Mouse (Mus musculus) liver, embryonic 14.5 days (tissue): Measurements from ENCODE around the gene Selenot. TPM values are rescaled to one million over a fixed set of nuclear protein-coding genes. Genes with fewer than 3 reads are reported as not detected.
"Not testable (repeated sequence)": the region's sequence is repeated elsewhere in the genome, so short reads cannot be mapped to it uniquely, and the experiment has no call there.

ENCODE experiments used
- ATAC-seq: fragments of 200-750 bp; cut with Nextera tagmentation; 2 replicates; pipeline ENCODE4 v1.8.0; 2017; ENCODE audit warnings: moderate number of reproducible peaks, mild to moderate bottlenecking, moderate library complexity; ENCODE audit not compliant: insufficient read depth
- DNase-seq, 3 experiments: peaks; one replicate each; pipeline ENCODE4 v3.0.0-alpha.2; 2012 to 2013; ENCODE audit warnings: low read depth in 3 of 3, low spot score in 3 of 3
- H3K27ac ChIP-seq: fragments of 300-500 bp; sonication (generic); 2 replicates; pipeline ENCODE4 v1.5.1; 2014; ENCODE audit warnings: moderate library complexity, mild to moderate bottlenecking, control low read depth, inconsistent platforms
- H3K27me3 ChIP-seq: fragments of 300-500 bp; sonication (generic); 2 replicates; pipeline ENCODE4 v1.6.1; 2014; ENCODE audit warnings: mild to moderate bottlenecking, low read length, moderate library complexity; ENCODE audit not compliant: control insufficient read depth, insufficient read depth
- H3K36me3 ChIP-seq: fragments of 300-500 bp; sonication (generic); replicated peaks from 2 replicates; pipeline ENCODE4 v1.6.1; 2014; ENCODE audit warnings: low read depth; ENCODE audit not compliant: control insufficient read depth, insufficient read depth
- H3K4me1 ChIP-seq, 2 experiments: fragments of 200-500 bp in 1 of 2; fragments of 300-500 bp in 1 of 2; sonication (generic) in 1 of 2; replicated peaks; 2 replicates each; pipeline ENCODE4 v1.6.1; 2012 to 2014; ENCODE audit warnings: antibody characterized with exemption in 1 of 2, inconsistent platforms in 1 of 2, low read length in 1 of 2; ENCODE audit not compliant: control insufficient read depth in 2 of 2, insufficient read depth in 2 of 2
- H3K4me2 ChIP-seq: fragments of 300-500 bp; sonication (generic); 2 replicates; pipeline ENCODE4 v1.6.1; 2014; ENCODE audit warnings: low read depth, mild to moderate bottlenecking, control low read depth, moderate library complexity
- H3K4me3 ChIP-seq, 2 experiments: fragments of 200-500 bp in 1 of 2; fragments of 300-500 bp in 1 of 2; sonication (generic) in 1 of 2; 2 replicates each; pipeline ENCODE4 v1.5.1; 2012 to 2014; ENCODE audit warnings: low read depth in 2 of 2, low read length in 2 of 2, mild to moderate bottlenecking in 2 of 2, control low read depth in 1 of 2, inconsistent platforms in 1 of 2, moderate library complexity in 1 of 2; ENCODE audit not compliant: insufficient read depth in 1 of 2
- H3K9ac ChIP-seq: fragments of 300-500 bp; sonication (generic); replicated peaks from 2 replicates; pipeline ENCODE4 v1.6.1; 2014; ENCODE audit warnings: mild to moderate bottlenecking, control low read depth, moderate library complexity
- H3K9me3 ChIP-seq: fragments of 300-500 bp; sonication (generic); 2 replicates; pipeline ENCODE4 v1.6.1; 2016; ENCODE audit warnings: low read length, mixed read lengths; ENCODE audit not compliant: control insufficient read depth
- CTCF ChIP-seq: IDR thresholded peaks from 2 replicates; pipeline ENCODE4 v1.5.1; 2016; ENCODE audit warnings: antibody characterized with exemption, low read depth, control low read depth
- EP300 ChIP-seq: IDR thresholded peaks from 2 replicates; pipeline ENCODE4 v1.6.1; 2016; ENCODE audit warnings: antibody characterized with exemption, low read depth
- WGBS: fragments of 180-500 bp; shearing (Covaris S2); extraction: QIAGEN DNeasy Blood & Tissue Kit; methylation state at CpG from one replicate; pipeline ENCODE4 v1.1.7; 2014; ENCODE audit not compliant: insufficient replicate concordance; 5-methylcytosine and 5-hydroxymethylcytosine counted together
- polyA plus RNA-seq, 2 experiments: library from polyadenylated mRNA; depleted of rRNA in 1 of 2; stranded (reverse) in 1 of 2; unstranded in 1 of 2; fragments of >200 nt; fragmentation: Nextera tagmentation in 1 of 2; extraction: Ambion mirVana in 1 of 2; gene quantifications; 2 replicates each; pipeline versions ENCODE4 v1.2.1 to v1.2.3; 2012 to 2014

Gene Selenot
- polyA plus RNA-seq, 2 experiments: 15.2 to 28.5 TPM

DNA sequence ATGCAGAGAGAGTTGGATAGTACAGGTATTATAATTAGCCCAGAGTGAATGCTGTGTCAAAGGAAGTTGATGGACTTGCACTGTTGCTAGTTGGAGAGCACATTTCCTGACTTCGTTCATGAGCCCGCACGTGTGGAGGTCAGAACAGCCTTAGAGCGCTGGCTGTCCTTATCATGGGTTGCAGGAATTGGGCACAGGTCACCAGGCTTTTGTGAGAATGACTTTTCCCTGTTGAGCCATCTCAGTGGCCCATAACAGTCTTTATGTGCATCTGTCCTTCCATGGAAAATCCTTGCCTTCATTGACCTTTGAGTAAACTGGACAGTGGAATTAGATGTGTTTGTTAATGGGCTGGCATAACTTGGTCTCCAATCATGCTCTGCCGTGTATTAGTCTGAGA lies 5.9 kb downstream of the Selenot start:
- ATAC-seq (no peak), DNase-seq (no peak)
- no peak overlapping the region for H3K4me2 ChIP-seq
- H3K4me3 ChIP-seq: no peak overlapping the region
- no peaks in the 10 kb centered on the region for H3K9me3 ChIP-seq
- TF ChIP-seq CTCF (no peak), EP300 (no peak)
- H3K36me3 ChIP-seq: peaks cover 12% of the 10 kb centered on the region
- 25% methylated on average over 5 of the region's 5 CpGs for WGBS
- H3K9ac ChIP-seq: no peak overlapping the region
- no peaks in the 10 kb centered on the region for H3K27me3 ChIP-seq
- peaks cover 16 to 20% of the 10 kb centered on the region in 2 experiments for H3K4me1 ChIP-seq
- H3K27ac ChIP-seq: no peak overlapping the region

- Histone ChIP-seq H3K36me3 (peaks cover 14% of the 10 kb centered on the region), H3K4me2 (no peak overlapping the region), H3K27me3 (no peaks in the 10 kb centered on the region), H3K4me1 (peaks cover 16 to 20% of the 10 kb centered on the region in 2 experiments), H3K27ac (no peak overlapping the region), H3K9ac (no peak overlapping the region), H3K4me3 (no peak overlapping the region), H3K9me3 (no peaks in the 10 kb centered on the region)
- DNase-seq (peak; percentile 42 to 53 (median 44)), ATAC-seq (peak; percentile 64)
- WGBS: 47% methylated on average over 5 of the region's 5 CpGs
- no peak for TF ChIP-seq CTCF
- TF ChIP-seq EP300: peak; percentile 33; the same call in 1 of the 2 replicates
Measured at GRCm38 (mm10) chr3:58582788-58583426, 6.5 kb downstream of the Selenot start.

GRCm38 (mm10) chr3:58590544-58590943 lies 14.1 kb downstream of the Selenot start:
- not testable (repeated sequence) for ATAC-seq, H3K9ac ChIP-seq, H3K4me2 ChIP-seq, H3K4me3 ChIP-seq, H3K27me3 ChIP-seq, DNase-seq, H3K9me3 ChIP-seq, H3K4me1 ChIP-seq, H3K27ac ChIP-seq
- peaks cover 31% of the 10 kb centered on the region for H3K36me3 ChIP-seq
- WGBS: 83% methylated on average over 4 of the region's 4 CpGs

GRCm38 (mm10) chr3:58592666-58593065 lies 16.2 kb downstream of the Selenot start:
- H3K9me3 ChIP-seq, H3K4me2 ChIP-seq, ATAC-seq, H3K4me3 ChIP-seq, DNase-seq, H3K27me3 ChIP-seq, H3K9ac ChIP-seq, H3K27ac ChIP-seq, H3K4me1 ChIP-seq: not testable (repeated sequence)
- WGBS: 87% methylated on average over 7 of the region's 7 CpGs
- H3K36me3 ChIP-seq: peaks cover 25% of the 10 kb centered on the region

DNA sequence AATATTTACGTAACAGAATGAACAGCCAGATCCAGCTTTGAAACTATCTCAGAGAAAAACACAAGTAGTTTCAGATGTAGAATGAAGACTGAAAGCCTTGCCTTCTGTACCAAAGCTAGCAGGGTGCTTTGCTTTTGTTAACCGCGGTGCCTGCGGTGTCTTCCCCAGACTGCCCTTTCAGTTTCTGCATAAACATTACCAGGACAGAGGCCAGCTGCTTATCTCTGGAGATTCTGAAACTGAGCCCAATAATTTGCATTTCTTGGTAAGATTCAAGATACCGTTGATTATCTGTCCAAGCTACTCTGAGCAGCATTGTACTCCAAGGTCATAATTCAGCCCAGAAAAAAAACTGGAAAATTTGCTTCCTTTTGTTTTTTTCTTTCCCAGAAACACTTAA lies 17.2 kb downstream of the Selenot start:
- Histone ChIP-seq H3K27ac (no peak overlapping the region), H3K4me3 (no peak overlapping the region), H3K36me3 (peaks cover 18% of the 10 kb centered on the region), H3K4me2 (no peak overlapping the region), H3K9ac (no peak overlapping the region), H3K9me3 (no peaks in the 10 kb centered on the region), H3K27me3 (no peaks in the 10 kb centered on the region), H3K4me1 (no peaks in the 10 kb centered on the region)
- TF ChIP-seq EP300 (no peak), CTCF (no peak)
- 74% methylated on average over 5 of the region's 5 CpGs for WGBS
- no peak for DNase-seq
- no peak for ATAC-seq
